Mouse (Mus musculus): ENCODE measurements around the gene Tecta.
A peak's percentile ranks its signal among the peaks of the same experiment; 100 is the strongest.

Gene Tecta

DNA sequence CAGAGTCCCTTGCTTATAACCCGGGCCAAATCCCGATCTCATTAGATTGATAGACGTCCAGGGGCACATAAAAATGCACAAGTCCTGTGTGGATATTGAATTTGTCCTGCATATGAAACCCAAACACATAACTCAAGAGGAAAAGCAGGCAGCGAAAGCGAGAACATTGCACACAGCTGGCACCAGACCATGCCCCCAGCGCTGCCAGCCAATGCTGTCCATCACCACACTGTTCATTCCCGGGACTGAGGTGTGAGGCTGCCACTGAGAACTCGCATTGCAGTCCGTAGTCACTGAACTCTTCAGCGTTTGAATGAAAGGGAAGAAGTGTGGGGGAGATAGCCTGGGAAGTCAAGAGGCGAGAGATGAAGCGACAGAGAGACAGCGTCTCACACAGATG lies 14.1 kb downstream of the Tecta start:
- DNase-seq, result no peak

DNA sequence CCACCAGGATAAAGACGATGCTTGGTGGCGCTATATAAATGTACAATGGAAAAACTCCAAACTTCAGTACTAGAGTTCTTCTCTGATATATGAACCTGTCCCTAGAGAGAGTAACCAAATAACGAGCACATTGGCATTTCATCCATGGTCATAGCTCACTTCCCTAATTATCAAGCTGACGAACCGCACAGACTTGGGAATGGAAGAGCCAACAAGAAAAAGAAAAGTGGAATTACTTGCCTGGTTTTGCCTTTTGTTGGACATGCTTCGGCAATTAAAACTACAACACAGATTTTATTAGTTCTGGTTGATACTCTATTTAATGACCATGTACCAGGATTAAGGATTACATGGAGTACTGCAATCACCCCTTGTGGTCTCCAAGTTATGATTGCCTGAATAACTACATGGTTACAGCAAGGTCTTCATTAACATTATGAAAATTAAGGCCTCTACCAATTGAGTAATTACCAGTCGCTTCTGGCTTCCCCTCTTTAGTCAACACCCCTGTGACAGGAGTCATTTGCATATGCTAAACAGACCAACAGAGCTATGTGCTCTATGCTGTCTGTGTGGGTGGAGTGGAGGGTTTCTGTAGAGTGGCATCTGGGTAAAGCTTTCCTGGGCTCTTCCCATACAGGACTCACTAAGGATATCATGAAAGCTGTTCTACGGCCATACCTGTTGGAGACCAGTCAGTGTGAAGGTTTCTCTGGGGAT lies 16.9 kb downstream of the Tecta start:
- no peak for DNase-seq

DNA sequence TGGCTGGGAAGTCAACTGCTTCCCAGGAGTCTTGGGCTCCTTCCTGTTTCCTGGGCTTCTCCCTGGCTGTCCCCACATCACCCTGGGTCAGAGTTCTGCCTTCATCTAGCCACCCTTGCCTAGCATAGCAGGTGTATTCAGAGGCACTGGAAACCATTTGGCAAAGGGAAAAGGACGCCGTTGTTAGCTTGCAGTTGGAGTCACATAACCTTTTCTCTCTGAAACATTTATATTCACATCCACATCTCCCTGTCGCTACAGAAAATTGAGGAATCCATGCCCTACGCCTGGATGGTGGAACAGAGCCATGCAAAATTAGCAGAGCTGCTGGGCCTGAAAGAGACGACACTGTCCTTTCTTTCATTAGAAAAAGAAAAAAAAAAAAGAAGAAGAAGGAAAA lies 17.7 kb downstream of the Tecta start:
- no peak for DNase-seq

DNA sequence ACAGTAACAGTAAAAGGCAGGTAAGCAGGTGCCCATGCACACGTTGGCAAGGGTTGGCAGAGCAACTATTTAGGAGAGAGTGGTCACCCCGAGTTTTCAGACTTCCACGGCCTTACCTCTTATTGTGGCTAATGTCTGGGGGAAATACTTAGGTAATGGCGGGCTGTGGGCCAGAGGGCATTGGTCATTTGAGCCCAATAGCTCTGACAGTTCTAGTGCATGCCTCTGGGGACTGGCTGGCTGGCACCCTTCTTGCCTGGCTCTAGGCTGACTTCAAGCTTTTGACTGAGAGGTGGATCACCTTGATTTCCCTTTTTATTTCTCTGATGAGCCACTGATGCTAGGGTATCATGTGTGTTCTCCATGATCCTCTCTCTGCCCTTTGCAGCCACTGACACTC lies 21.7 kb downstream of the Tecta start:
- no peak for DNase-seq

DNA sequence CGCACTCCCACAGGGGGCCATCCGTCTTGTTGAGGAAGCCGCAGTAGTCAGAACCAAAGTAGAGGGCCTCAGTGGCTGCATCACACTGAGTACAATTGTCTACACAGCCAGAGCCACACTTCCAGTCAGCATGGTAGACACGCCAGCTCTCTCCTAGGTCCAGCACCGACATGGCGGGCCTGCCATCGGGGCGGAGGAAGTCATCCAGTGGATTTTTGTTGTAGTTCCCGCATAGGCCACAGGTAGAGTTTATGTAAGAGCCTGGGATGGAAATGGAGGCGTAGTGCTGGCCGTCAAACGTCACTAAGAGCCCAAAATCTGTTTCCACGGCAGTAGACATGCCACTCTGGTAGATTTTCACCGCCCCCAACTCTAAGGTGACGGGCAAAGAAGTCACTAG lies 22.1 kb downstream of the Tecta start:
- DNase-seq, result no peak

DNA sequence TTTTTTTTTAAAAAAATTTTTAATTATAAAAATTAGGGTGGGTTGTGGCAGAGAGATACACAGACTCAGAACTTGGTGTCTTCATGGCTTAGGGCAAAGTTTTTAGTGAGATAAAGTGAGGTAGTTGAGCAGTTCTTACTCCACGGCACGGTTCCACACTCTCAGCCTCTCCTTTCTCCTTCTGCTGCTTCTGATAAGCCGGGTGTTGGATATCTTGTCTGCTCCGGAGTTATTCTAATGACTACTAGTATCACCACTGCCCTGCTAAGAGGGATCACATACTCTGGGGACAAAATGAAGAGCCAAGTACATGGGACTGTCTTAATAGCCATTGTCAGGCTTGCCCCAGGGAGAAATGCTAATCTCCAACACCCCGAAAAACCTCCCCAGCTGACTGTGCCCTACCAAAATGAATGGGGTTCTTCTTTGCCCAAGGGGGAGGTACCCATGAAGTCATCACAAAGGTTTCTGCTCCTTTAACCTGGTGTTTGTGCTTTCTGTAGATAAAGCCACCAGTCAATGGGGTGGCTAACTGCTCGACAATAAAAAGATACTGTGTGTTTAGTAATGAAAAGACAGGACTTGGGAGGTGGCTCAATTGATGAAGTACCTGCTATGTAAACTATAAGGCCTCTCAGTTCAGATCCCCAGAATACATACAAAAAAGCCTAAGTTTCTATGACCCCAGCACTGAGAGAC lies 27.9 kb downstream of the Tecta start:
- no peak for DNase-seq

DNA sequence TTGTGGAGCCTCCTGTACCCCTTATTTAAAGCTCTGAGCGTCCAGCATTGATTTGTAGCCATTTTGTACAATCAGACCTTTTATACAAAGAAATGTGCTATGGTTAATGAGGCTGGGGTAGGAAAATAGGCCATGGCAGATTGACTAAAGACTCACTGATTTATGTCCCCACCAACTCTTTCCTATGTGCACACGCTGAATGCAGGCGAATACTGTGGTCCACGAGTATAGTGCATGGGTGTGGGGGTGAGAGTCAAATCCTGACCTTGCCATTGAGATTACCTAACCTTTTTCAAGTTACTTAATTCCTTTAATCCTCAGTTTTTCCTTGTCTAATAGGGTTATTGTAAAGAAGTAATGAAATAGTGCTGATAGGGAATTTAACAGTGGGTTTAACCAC lies 42.1 kb downstream of the Tecta start:
- DNase-seq, result no peak

DNA sequence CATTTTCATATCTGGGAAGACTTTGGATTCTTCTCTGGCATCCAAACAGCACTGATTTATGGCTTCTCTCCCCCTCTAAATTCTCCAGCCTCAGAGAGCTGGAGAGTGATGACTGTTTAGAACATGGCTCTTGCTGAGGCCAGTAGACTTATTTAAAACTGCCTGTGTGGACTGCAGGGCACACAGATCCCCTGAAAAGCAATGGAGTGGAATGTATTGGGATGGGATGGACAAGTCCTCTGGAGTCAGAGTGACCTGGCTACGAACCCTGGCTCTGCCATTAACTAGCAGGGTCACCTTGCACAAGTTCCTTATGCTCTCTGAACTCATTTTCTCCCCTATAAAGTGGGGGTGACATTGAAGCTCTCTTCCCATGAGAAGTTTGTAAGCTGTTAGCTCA lies 44.9 kb downstream of the Tecta start:
- no peak for DNase-seq

DNA sequence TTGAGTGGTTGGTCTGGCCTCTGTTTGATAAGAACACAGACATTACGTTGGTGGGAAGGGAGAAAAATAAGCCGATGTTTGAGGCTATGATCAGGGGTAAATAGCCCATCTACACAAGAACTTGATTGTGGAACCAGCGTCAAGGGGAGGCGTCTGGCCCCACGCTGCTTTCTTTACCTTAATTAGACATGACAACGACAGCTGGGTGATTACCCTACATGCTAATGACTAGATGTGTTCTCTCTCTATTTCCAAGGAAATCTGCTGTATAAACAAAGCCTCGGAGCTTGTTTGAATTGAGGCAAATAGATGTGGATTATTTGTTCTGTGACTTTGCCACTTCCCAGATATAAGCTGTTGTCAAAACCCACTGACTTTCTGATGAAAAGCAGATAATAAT lies 49.9 kb downstream of the Tecta start:
- no peak for DNase-seq

DNA sequence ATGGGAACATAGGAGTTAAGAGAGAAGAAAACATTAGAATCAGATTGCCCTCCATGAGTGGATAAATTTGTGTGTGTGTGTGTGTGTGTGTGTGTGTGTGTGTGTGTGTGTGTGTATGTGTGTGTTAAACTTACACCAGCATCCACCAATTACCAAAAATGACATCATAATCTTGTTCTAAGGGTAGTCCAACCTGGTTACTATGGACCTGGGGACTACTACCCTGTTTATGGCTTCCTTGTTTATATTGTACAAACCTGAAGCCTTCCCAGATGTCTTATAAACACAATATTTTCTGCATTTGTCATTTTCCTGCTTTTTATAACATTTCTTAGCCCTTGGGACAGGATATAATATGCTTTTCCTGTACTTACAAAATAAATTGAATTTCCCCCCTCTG lies 53.4 kb downstream of the Tecta start:
- no peak for DNase-seq

DNA sequence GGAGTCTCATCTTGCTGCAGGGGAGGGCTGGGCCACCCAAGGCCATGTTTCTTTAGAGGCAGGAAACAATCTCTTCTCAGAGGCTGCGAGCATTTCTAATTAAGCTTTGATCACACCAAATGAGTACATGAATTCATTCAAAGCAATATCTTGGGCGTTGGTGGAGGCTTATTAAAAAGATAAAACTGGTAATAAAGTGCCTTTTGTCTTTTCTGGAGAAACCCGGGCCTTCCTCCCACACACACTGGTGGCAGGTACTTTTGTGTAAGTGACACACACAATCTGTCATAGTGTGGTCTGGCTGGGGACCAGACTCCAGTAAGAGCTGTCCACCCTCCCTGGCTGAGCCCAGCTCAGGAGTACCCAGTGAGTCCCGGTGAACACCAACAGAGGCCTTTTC lies 60.6 kb downstream of the Tecta start:
- DNase-seq, result no peak

DNA sequence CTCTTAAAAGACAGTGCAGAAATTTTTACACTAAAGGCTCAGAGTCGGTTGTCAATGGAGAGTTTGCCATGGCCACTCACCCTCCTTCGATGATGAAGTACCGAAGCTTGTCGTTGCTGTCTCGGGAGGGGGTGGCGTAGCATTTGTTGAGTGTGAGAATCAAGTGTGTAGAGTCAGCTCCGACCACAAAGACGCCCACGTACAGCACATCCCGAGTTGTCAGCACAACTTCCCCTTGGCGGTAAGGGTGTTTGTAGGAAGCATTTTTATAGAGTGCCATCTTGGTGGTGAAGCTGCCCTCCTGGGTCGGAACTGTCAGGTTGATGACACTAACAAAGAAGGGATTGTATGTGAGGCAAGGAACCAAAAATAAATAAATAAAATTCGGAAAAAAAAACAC lies 62.7 kb downstream of the Tecta start:
- no peak for DNase-seq

DNA sequence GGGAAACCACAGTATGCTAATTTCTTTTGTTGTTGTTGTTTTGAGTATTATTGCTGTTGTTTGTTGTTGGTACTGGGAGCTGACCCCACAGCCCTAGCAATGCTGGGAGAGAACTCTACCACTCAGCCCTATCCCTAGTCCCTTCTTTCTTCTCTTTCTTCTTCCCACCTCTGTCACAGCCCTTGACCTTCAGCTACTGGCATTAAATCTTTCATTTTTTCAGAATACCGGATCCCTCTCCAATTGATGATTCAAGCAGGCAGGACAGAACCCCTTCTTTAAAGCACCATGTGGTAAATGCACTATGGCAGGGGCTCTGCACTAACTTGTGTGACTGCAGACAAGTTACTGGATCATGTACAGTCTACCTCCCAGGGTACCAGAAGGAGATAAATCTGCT lies 63.2 kb downstream of the Tecta start:
- no peak for DNase-seq

DNA sequence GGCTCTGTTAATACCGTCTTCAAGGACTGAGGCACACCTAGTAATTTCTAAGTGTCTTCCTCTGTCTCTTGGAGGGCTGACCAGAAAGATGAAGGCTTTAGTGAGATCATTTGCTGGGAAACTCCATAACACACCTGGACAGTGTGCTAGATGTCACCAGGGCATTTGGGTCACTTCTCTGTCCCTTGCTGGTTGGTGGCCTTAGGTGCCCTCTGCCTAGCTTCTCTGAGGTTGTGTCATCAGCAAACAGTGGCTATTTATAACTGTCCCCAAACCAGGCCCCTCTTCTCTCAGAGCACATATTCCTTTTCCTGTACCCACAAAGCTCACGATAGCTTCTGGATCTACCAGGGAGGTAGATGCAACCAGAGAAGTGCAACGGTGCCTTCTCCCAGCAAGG lies 64.8 kb downstream of the Tecta start:
- no peak for DNase-seq

DNA sequence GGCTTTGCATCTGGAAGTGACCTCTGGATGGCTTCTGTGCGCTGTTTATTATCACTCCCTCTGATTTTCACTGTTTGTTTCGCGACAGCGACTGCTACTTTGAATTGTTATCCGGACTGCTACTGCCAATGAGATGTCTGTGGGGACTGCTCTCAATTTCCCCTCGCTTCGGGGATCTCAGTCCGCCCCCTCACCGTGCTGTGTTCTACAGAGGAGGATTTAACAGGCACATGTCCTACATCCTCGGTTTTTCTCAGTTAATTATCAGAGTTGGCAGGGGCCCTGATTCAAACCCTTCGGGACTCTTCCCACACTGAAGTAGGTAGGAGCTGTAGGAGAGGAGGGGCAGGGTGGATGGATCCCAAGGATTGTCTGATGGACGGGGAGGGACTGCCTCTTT lies 67.0 kb downstream of the Tecta start:
- no peak for DNase-seq

DNA sequence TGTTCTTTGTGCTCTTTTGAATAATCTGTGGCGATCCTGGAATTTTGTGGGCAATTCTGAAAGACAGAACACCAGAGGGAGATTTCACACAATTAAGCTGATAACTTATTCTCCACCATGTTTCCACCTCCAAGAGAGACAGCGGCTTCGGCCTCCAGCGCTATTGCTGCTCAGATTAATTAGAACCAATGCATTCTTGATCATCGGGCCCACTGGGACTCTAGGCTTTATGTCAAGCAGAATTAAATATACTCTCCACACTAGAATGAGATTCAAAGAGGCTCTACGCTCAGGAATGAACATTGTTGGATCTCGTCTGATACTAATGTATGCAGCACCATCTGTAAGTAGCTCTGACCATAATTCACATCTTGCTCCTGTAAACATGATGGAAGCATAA lies 68.4 kb downstream of the Tecta start:
- no peak for DNase-seq

DNA sequence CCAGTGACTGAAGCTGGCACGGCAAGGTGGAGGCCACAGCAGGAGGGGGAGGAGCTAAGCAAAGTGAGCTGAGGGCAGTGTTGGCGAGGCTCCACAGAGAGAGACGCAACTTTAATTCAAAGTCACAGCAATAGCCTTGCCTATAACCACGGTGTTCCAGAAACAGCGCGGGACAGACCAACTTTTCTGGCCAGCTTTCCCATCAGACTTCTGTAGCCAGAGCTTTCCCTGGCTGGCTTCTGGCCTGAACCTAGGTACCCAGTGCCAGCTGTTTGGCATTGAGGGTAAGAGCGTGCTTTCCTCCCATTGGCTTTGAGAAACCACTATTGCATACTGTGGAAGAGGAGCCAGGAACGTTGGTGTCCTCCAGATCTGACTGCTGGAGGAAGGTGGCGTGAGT lies 70.0 kb downstream of the Tecta start:
- no peak for DNase-seq

DNA sequence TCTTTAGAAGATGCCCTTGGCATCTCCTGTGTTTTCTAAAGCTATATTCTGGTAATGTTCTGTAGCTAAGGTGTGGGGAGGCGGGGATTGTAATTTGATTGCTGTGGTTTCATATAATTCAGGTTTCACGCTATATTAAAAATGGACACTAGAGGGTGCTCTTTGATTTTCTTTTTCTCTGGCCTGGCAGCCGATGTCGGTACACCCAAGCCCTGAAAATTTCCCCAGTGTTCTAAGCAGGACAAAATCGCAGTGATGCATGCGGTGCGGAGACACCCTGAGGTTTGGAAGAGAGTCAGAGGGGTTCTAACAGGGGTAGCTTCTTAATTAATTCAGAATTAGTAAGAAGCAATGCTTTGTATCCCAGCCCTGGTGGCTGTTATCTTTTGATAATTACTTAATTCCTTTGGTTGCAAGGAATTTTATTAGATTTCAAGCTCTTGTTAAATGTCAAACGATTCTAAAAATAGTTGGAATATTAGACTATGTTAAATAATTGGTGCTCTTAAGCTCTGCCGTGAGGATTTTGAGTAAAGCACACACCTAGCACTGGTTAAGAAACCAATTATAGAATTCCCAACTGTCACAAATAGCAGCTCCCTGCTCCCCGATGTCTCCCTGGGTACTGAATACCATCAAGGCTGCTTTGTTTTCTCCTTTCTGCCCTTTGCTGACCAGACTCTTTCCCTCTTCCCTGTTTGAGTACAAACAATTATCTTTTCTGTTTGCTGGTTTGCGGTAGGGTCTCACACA lies 72.9 kb downstream of the Tecta start:
- DNase-seq, result peak; percentile 26 to 31

DNA sequence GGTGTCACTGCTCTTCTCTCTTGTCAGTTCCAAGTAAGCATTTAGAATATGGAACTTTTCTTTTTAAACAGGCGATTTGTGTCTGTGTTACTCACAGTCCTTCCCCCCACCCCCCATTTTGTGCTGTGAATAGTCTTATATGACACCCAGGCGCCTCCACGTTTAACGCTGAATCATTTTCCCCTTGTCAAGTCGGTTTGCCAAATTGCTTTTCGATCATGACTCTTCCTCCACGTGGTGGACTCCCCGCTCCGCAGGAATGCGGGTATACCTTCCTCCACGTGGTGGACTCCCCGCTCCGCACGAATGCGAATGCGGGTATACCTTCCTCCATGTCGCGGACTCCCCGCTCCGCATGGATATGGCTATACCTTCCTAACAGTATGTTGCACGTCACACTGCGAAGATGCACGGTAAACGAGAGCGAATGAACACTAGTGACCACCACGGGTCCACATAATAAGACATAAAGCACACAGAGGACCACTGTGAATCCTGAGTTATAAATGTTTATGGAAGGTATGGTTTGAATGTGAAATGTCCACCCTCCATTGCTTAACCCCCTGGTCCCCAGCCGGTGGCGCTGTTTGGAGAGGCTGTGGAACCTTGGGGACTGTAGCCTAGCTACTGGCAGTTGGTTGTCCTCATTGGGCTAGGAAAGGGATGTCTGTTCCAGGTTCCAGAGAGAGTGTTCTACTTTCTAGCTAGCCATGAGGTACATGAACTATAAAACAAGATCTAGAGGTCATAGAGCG lies 74.9 kb downstream of the Tecta start:
- no peak for DNase-seq

DNA sequence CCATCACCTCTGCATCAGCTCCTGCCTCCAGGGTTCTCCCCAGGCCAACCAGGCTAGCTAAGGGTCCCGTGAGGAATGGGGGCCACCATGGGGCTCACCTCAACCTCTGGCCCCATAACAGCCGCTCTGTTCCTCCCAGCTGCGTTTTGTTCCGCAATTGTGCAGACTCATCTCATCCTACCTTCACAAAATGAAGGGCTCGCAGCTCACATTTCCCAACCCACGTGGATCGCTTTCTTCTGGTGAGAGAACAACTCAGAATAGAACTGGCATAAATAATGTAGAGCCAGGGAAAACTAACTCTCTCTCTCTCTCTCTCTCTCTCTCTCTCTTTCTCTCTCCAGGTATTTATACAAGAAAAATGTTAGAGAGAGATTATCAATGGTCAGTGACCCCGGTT lies 76.5 kb downstream of the Tecta start:
- no peak for DNase-seq

DNA sequence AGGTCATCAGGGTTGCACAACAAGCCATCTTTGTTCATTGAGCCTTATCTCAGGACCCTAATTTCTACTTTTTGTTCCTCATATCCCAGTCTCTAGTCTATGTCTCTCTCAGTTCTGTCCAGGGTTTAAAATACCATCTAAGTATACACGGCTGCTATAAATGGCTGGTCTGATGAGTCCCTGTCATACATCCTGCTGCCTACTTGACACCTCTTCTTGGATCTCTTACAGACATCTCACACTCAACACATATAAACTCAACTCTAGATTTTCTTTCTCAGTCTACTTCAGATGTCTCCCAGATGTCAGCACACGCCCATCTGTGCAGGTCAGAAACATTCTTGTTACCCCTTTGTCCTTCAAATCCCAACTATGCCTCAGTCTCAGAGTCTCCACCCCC lies 78.3 kb downstream of the Tecta start:
- DNase-seq, result no peak

DNA sequence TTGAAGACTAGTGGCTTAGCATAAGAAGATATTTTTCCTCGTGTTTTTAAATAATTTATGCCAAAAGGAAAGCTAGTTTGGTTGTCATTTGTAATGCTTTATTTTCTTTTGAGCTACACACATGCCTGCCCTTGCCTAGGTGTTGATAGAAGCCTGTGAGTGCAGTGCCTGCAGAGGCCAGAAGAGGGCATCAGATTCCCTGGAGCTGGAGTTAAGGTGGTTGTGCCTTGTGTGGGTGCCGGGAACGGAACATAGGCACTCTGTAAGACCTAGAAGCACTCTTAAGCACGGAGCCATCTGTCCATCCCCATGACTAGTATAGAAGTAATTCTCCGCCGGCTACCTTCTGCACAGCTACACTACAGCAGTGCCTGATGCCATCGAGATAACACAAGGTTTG lies 79.1 kb downstream of the Tecta start:
- no peak for DNase-seq

DNA sequence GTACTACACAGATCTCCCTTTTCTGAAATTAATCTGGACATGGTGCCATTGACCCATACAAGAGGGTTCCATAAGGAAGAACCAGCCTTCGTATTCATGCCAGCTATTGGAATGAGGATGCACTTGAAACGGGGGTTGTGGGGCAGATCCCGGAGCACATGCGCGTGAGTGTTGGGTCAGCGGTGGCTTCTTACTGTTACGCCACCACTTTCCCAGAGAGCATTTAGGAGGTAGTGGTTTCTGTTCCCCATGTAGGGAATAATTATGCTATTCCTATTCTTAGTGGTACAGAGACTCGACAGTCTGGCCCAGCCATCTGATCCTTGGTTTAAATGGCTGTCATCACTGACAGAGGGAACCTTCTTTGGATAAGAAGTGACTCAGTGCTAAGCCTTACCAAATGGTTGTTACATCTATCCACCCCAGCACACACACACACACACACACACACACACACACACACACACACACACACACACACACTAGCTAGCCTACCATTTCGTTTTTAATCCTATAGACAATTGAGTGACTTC lies 81.2 kb downstream of the Tecta start:
- no peak for DNase-seq
